Mouse (Mus musculus) lung, embryonic 14.5 days (tissue): ENCODE data around the gene Psmd14. TPM values are rescaled to one million over a fixed set of nuclear protein-coding genes. Genes with fewer than 3 reads are reported as not detected.

ENCODE experiments used
- ATAC-seq: fragments of 200-750 bp; cut with Nextera tagmentation; 2 replicates; pipeline ENCODE4 v1.8.0; 2017; ENCODE audit warnings: mild to moderate bottlenecking, moderate TSS enrichment, moderate library complexity; ENCODE audit not compliant: insufficient read depth
- DNase-seq: peaks from one replicate; pipeline ENCODE4 v3.0.0-alpha.2; 2015
- H3K27ac ChIP-seq: fragments of 300-500 bp; sonication (generic); 2 replicates; pipeline ENCODE4 v1.5.1; 2014; ENCODE audit warnings: low read depth, mild to moderate bottlenecking, moderate library complexity
- H3K27me3 ChIP-seq: fragments of 300-500 bp; sonication (generic); 2 replicates; pipeline ENCODE4 v1.6.1; 2014; ENCODE audit warnings: low read length, control low read depth; ENCODE audit not compliant: insufficient read depth
- H3K36me3 ChIP-seq: fragments of 300-500 bp; sonication (generic); 2 replicates; pipeline ENCODE4 v1.6.1; 2014; ENCODE audit warnings: control low read depth; ENCODE audit not compliant: insufficient read depth
- H3K4me1 ChIP-seq: fragments of 300-500 bp; sonication (generic); 2 replicates; pipeline ENCODE4 v1.6.1; 2014; ENCODE audit warnings: antibody characterized with exemption, control low read depth; ENCODE audit not compliant: insufficient read depth
- H3K4me2 ChIP-seq: fragments of 300-500 bp; sonication (generic); 2 replicates; pipeline ENCODE4 v1.6.1; 2014; ENCODE audit warnings: mild to moderate bottlenecking
- H3K4me3 ChIP-seq: fragments of 300-500 bp; sonication (generic); 2 replicates; pipeline ENCODE4 v1.5.1; 2014; ENCODE audit warnings: low read depth, low read length
- H3K9ac ChIP-seq: fragments of 300-500 bp; sonication (generic); 2 replicates; pipeline ENCODE4 v1.6.1; 2014
- H3K9me3 ChIP-seq: fragments of 300-500 bp; sonication (generic); 2 replicates; pipeline ENCODE4 v1.6.1; 2016; ENCODE audit warnings: low read depth, low read length, control low read depth
- CTCF ChIP-seq: IDR thresholded peaks from 2 replicates; pipeline ENCODE4 v1.5.1; 2016; ENCODE audit warnings: antibody characterized with exemption, low read depth
- WGBS: fragments of 180-500 bp; shearing (Covaris S2); extraction: QIAGEN DNeasy Blood & Tissue Kit; methylation state at CpG from one replicate; pipeline ENCODE4 v1.1.7; 2014; 5-methylcytosine and 5-hydroxymethylcytosine counted together
- polyA plus RNA-seq: library from polyadenylated mRNA; unstranded; fragments of >200 nt; fragmentation: Nextera tagmentation; extraction: Ambion mirVana; gene quantifications from 2 replicates; pipeline ENCODE4 v1.2.1, GENCODE M21; 2014

Psmd14 gene
- polyA plus RNA-seq, 1 experiment from 2014 or later, result 205 TPM

DNA sequence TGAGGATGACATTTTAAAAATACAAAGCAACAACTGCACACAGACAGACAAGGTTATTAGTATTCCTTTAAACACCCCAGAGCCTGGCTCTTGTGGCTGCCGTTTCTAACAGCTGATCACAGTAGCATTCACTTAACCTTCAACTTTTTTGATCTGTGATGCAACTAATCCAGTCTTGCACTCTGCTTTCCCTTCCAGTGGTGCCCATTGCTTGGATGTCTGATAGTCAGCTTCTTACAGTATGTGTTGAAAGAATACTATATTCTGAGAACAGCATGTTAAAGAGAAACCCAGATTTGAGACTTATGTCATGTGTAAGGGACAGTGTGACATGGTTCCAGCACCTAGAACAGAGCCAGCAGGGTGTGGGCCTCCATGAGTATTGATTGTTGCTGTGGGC lies 34.6 kb downstream of the Psmd14 start:
- Histone ChIP-seq H3K9me3 (no peaks in the 10 kb centered on the region), H3K27ac (no peak overlapping the region), H3K4me1 (no peaks in the 10 kb centered on the region), H3K9ac (no peak overlapping the region), H3K4me2 (no peak overlapping the region), H3K27me3 (no peaks in the 10 kb centered on the region), H3K36me3 (no peaks in the 10 kb centered on the region), H3K4me3 (no peak overlapping the region)
- ATAC-seq, result no peak
- no peak for DNase-seq
- no peak for TF ChIP-seq CTCF
- 44% methylated on average over 1 of the region's 1 CpGs for WGBS

DNA sequence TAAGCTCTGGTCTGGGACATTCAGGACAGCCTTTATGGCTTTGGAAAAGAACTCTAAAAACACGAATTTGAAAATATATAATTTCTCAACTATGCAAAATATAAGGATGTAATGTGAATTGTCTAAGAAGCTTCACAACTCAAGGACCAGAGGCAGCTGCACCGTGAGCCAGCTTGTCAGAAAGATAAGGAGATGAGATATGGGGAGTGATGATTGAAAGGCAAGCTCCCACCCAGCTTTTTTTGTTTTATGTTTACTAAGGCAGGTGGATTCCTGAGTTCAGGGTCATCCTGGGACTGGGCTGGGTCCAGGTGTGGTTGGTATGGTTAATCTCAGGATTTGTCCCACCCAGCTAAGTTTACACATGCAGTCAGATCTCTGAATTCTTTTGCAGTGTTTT lies 35.1 kb downstream of the Psmd14 start:
- Histone ChIP-seq H3K4me2 (no peak overlapping the region), H3K27ac (no peak overlapping the region), H3K4me3 (no peak overlapping the region), H3K36me3 (no peaks in the 10 kb centered on the region), H3K27me3 (no peaks in the 10 kb centered on the region), H3K9ac (no peak overlapping the region), H3K9me3 (no peaks in the 10 kb centered on the region), H3K4me1 (no peaks in the 10 kb centered on the region)
- ATAC-seq, result no peak
- 45% methylated on average over 2 of the region's 2 CpGs for WGBS
- TF ChIP-seq CTCF, result no peak
- DNase-seq, result no peak

DNA sequence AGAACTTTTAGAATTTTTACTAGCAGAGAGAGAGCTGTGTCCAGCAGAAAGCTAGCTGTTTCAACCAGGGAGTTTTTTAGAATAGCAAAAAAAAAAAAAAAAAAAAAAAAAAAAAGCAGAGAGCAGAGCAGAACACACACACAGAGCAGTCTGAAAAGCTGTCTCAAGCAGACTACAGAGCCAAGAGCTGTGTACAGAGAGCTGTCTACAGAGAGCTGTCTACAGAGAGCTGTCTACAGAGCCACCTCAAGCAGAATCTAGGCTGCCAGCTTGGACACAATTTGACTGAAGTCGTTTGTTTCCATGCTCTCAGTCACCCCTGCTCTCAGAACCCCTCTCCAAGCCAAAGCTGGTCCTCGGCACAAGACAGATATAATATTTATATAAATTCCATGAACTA lies 35.9 kb downstream of the Psmd14 start:
- H3K4me2 ChIP-seq, result no peak overlapping the region
- DNase-seq, result peak; percentile 2
- no peaks in the 10 kb centered on the region for H3K27me3 ChIP-seq
- H3K9me3 ChIP-seq, result no peaks in the 10 kb centered on the region
- H3K9ac ChIP-seq, result no peak overlapping the region
- no peak; the same call in 1 of the 2 replicates for ATAC-seq
- H3K4me3 ChIP-seq, result no peak overlapping the region
- TF ChIP-seq CTCF, result no peak
- WGBS, result 45% methylated on average over 2 of the region's 2 CpGs
- no peak overlapping the region for H3K27ac ChIP-seq
- H3K4me1 ChIP-seq, result no peaks in the 10 kb centered on the region
- H3K36me3 ChIP-seq, result no peaks in the 10 kb centered on the region

DNA sequence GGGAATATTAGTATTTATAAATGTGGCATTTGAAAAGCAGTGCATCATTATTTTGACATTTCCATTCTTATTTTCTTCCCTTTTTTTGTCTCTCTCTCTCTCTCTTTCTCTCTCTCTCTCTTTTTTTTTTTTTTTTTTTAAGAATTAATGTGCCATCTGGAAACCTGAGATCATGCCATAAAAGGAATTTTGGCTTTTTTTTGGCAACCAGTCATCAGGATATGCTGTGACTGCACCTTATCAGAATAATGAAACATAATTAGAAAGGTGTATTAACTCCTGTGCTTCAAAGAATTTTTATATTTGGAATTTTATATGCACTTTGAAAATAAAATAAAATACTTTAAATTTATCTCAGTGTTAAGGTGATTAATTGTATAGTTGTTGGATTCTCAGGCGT lies 39.2 kb downstream of the Psmd14 start:
- no peak for TF ChIP-seq CTCF
- no peak overlapping the region for H3K4me3 ChIP-seq
- no peaks in the 10 kb centered on the region for H3K36me3 ChIP-seq
- H3K27ac ChIP-seq, result no peak overlapping the region
- no peak overlapping the region for H3K9ac ChIP-seq
- DNase-seq (no peak), ATAC-seq (no peak)
- no peaks in the 10 kb centered on the region for H3K9me3 ChIP-seq
- no peaks in the 10 kb centered on the region for H3K4me1 ChIP-seq
- H3K4me2 ChIP-seq, result no peak overlapping the region
- no peaks in the 10 kb centered on the region for H3K27me3 ChIP-seq
- WGBS, result 77% methylated on average over 1 of the region's 1 CpGs

DNA sequence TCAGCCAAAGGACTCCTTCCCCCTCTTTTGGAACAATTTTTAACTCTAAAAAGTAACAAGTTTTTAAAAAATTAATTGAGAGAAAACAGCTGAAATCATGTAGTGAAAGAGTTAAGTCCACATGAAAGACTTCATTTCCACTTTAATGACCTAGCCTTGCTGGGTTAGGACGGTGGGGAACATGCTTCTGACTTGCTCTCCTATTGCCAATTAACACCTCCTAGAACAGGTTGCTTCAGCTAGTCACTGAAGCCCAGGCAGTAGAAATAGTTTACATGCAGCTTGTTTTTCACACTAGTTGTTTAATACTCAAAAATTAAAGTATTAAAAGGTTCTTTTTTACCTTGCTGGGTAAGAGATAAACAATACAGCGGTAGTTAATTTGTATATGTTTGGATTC lies 39.8 kb downstream of the Psmd14 start:
- Histone ChIP-seq H3K36me3 (no peaks in the 10 kb centered on the region), H3K9me3 (no peaks in the 10 kb centered on the region), H3K27ac (no peak overlapping the region), H3K4me1 (no peaks in the 10 kb centered on the region), H3K4me3 (no peak overlapping the region), H3K27me3 (no peaks in the 10 kb centered on the region), H3K9ac (no peak overlapping the region), H3K4me2 (no peak overlapping the region)
- TF ChIP-seq CTCF, result no peak
- DNase-seq, result no peak
- WGBS, result 47% methylated on average over 2 of the region's 2 CpGs
- no peak for ATAC-seq

DNA sequence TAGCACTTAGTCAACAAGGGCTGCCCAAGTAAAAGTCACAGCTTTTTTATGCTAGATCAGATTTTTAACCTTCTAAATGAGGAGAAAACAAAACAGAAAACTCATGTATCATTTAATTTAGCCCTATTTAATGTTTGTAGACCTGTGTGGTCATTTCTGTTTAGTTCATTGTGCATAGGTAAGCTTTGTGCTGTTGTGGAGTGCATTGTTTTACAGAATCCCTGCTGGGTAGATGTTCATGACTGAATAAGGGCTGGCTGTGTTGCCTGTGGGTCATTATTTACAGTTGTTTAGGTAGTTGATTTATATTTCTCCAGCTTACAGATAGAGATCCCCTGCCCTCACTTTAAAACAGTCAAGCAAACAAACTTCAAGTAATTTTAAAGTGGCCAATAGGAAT lies 40.9 kb downstream of the Psmd14 start:
- Histone ChIP-seq H3K4me2 (no peak overlapping the region), H3K4me1 (no peaks in the 10 kb centered on the region), H3K9ac (no peak overlapping the region), H3K36me3 (no peaks in the 10 kb centered on the region), H3K27ac (no peak overlapping the region), H3K9me3 (no peaks in the 10 kb centered on the region), H3K4me3 (no peak overlapping the region), H3K27me3 (no peaks in the 10 kb centered on the region)
- no peak for TF ChIP-seq CTCF
- no peak for DNase-seq
- ATAC-seq, result no peak

DNA sequence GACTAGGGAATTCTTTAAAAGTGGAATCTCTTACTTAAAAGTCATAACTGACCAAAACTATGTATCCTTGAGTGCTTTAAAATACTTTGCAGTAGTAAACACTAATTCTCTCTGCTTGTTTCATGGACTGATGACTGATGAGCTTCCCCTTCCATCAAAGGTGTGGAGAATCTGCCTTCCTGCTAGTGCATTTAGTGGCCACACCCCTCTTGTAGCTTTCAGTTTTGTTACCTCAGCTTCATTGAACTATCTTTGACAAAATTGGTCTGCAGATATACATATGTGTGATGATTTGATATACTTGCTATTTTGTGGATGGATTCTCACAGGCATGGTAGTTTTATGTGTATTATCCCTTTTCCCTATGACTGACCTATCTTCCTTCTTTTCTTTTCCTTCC lies 43.5 kb downstream of the Psmd14 start:
- ATAC-seq (no peak), DNase-seq (no peak)
- H3K4me3 ChIP-seq, result no peak overlapping the region
- no peaks in the 10 kb centered on the region for H3K9me3 ChIP-seq
- no peaks in the 10 kb centered on the region for H3K27me3 ChIP-seq
- H3K27ac ChIP-seq, result no peak overlapping the region
- H3K4me2 ChIP-seq, result no peak overlapping the region
- no peaks in the 10 kb centered on the region for H3K36me3 ChIP-seq
- no peak for TF ChIP-seq CTCF
- H3K4me1 ChIP-seq, result no peaks in the 10 kb centered on the region
- H3K9ac ChIP-seq, result no peak overlapping the region

DNA sequence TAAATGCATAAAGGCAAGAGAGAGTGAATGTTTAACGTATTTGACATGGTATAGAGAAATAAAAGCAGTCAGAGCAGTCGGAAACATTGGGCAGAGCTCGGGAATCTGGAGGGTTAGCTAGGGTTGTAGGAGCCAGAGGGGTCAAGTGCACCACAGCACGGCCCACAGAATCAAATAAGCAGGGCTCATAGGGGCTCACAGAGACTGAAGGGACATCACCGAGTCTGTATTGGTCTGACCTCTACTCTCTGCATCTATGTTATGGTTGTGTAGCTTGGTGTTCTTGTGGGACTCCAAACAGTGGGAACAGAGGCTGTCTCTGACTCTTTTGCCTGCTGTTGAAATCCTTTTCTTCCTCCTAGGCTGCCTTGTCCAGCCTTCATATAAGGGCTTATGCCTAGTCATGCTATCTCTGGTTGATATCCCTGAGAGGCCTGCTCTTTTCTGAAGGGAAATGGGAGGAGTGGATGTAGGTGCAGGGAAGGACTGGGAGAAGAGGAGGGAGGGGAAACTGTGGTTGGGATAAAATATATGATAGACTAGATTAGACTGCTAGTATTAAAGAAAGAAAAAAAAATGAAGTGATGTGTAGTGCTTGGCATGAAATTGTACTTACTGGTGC lies 47.9 kb downstream of the Psmd14 start:
- ATAC-seq, result no peak
- no peak for DNase-seq
- 66% methylated on average over 5 of the region's 5 CpGs for WGBS
- no peak for TF ChIP-seq CTCF
- H3K27ac ChIP-seq, result no peak overlapping the region
- H3K4me2 ChIP-seq, result no peak overlapping the region
- no peaks in the 10 kb centered on the region for H3K4me1 ChIP-seq
- H3K36me3 ChIP-seq, result peaks cover 2% of the 10 kb centered on the region; the same call in 1 of the 2 replicates
- no peak overlapping the region for H3K9ac ChIP-seq
- no peaks in the 10 kb centered on the region for H3K27me3 ChIP-seq
- no peak overlapping the region for H3K4me3 ChIP-seq
- H3K9me3 ChIP-seq, result no peaks in the 10 kb centered on the region
